Mouse (Mus musculus) right cerebral cortex, postnatal 36 days (tissue): ENCODE results near the gene Cd52.

Experiments used
- DNase-seq, 2 experiments: peaks; one replicate each; pipeline ENCODE4 v3.0.0; 2022; ENCODE audit warnings: low spot score in 2 of 2, mixed read lengths in 1 of 2

Gene Cd52

GRCm38 (mm10) chr4:134119042-134119441 is 24.2 kb upstream of the Cd52 start:
- DNase-seq: no peak

GRCm38 (mm10) chr4:134118126-134118800 is 23.4 kb upstream of the Cd52 start:
- no peak for DNase-seq

GRCm38 (mm10) chr4:134117012-134117411 is 22.1 kb upstream of the Cd52 start:
- DNase-seq: no peak

GRCm38 (mm10) chr4:134116501-134116900 is 21.6 kb upstream of the Cd52 start:
- no peak for DNase-seq

- no peak for DNase-seq
These were observed 20.6 kb upstream of the Cd52 start for GRCm38 (mm10) chr4:134115215-134116144.

- no peak for DNase-seq
These were observed 19.2 kb upstream of the Cd52 start for GRCm38 (mm10) chr4:134114038-134114437.

- no peak for DNase-seq
These were observed 18.6 kb upstream of the Cd52 start for GRCm38 (mm10) chr4:134113356-134113994.

- no peak for DNase-seq
These were observed 17.5 kb upstream of the Cd52 start for GRCm38 (mm10) chr4:134112403-134112802.

GRCm38 (mm10) chr4:134110653-134111052 is 15.8 kb upstream of the Cd52 start:
- DNase-seq: no peak

- no peak for DNase-seq
These were observed 13.3 kb upstream of the Cd52 start for GRCm38 (mm10) chr4:134108196-134108595.

- DNase-seq: peak; percentile 77 to 84
These were observed 12.8 kb upstream of the Cd52 start for GRCm38 (mm10) chr4:134107730-134108129.

GRCm38 (mm10) chr4:134106105-134106504 is 11.2 kb upstream of the Cd52 start:
- DNase-seq: no peak

GRCm38 (mm10) chr4:134102742-134103119 is 7.8 kb upstream of the Cd52 start:
- no peak for DNase-seq

GRCm38 (mm10) chr4:134101979-134102741 is 7.3 kb upstream of the Cd52 start, which contains the start of gene Ubxn11:
Gene Ubxn11 (plus strand): TSS chr4:134102570.
- peak; percentile 92 to 93 for DNase-seq

GRCm38 (mm10) chr4:134100245-134100644 is 5.4 kb upstream of the Cd52 start:
- no peak for DNase-seq

GRCm38 (mm10) chr4:134098628-134099027 is 3.7 kb upstream of the Cd52 start:
- no peak for DNase-seq

- DNase-seq: no peak
These were observed 2.2 kb upstream of the Cd52 start for GRCm38 (mm10) chr4:134097015-134097608.

GRCm38 (mm10) chr4:134096120-134096519 is 1.2 kb upstream of the Cd52 start:
- DNase-seq: no peak

GRCm38 (mm10) chr4:134094004-134094564 is 798 bp downstream of the Cd52 start:
- DNase-seq: no peak

GRCm38 (mm10) chr4:134092382-134093288 is 2.2 kb downstream of the Cd52 start:
- DNase-seq: no peak
